Mouse (Mus musculus) limb, embryonic 15.5 days (tissue): ENCODE data around the gene Ccdc15. TPM values are rescaled to one million over a fixed set of nuclear protein-coding genes. Genes with fewer than 3 reads are reported as not detected.

Experiments used
- polyA plus RNA-seq: library from polyadenylated mRNA; unstranded; fragments of >200 nt; fragmentation: Nextera tagmentation; extraction: Ambion mirVana; gene quantifications from 2 replicates; pipeline ENCODE4 v1.2.1, GENCODE M21; 2015

The Ccdc15 gene
- polyA plus RNA-seq, 1 experiment from 2014 or later, result 7.0 TPM

Other genes starting within 250 kb of the Ccdc15 start
- gene Pknox2, start 201.0 kb downstream of the Ccdc15 start, polyA plus RNA-seq, result 8.1 and 8.7 TPM in 2 replicates
- 10.9 and 11.2 TPM in 2 replicates for gene Tmem218, start 140.2 kb downstream of the Ccdc15 start, polyA plus RNA-seq
- 7.6 and 9.7 TPM in 2 replicates for gene Slc37a2, start 92.7 kb downstream of the Ccdc15 start, polyA plus RNA-seq
- gene Hepacam, start 18.9 kb upstream of the Ccdc15 start, polyA plus RNA-seq, result 0.05 and 0.06 TPM in 2 replicates
- 10.7 and 14.3 TPM in 2 replicates for gene Robo4, start 53.5 kb upstream of the Ccdc15 start, polyA plus RNA-seq
- gene Robo3, start 84.8 kb upstream of the Ccdc15 start, polyA plus RNA-seq, result 0.06 and 0.12 TPM in 2 replicates
- 17.3 and 25.2 TPM in 2 replicates for gene Msantd2, start 140.9 kb upstream of the Ccdc15 start, polyA plus RNA-seq
- 50.2 and 60.0 TPM in 2 replicates for gene Esam, start 179.6 kb upstream of the Ccdc15 start, polyA plus RNA-seq
- gene Vsig2, start 190.8 kb upstream of the Ccdc15 start, polyA plus RNA-seq, result 0.83 and 2.0 TPM in 2 replicates
- 6.2 and 7.4 TPM in 2 replicates for gene Nrgn, start 204.5 kb upstream of the Ccdc15 start, polyA plus RNA-seq
- gene Siae, start 207.3 kb upstream of the Ccdc15 start, polyA plus RNA-seq, result 9.9 and 13.1 TPM in 2 replicates